Mouse (Mus musculus) limb, embryonic 14.5 days (tissue): ENCODE measurements around the gene Tmem117. TPM values are rescaled to one million over a fixed set of nuclear protein-coding genes. Genes with fewer than 3 reads are reported as not detected.

Source experiments
- ATAC-seq: fragments of 200-750 bp; cut with Nextera tagmentation; 2 replicates; pipeline ENCODE4 v1.8.0; 2017; ENCODE audit warnings: low read depth, moderate number of reproducible peaks, moderate TSS enrichment; ENCODE audit not compliant: low FRiP score
- DNase-seq: peaks from one replicate; pipeline ENCODE4 v3.0.0-alpha.2; 2015; ENCODE audit warnings: low spot score
- H3K27ac ChIP-seq: fragments of 300-500 bp; sonication (generic); replicated peaks from 2 replicates; pipeline ENCODE4 v1.5.1; 2014; ENCODE audit warnings: low read depth, mild to moderate bottlenecking, low read length, moderate library complexity, mixed read lengths
- H3K27me3 ChIP-seq: fragments of 300-500 bp; sonication (generic); 2 replicates; pipeline ENCODE4 v1.6.1; 2014; ENCODE audit warnings: low read length, mixed read lengths; ENCODE audit not compliant: control insufficient read depth, insufficient read depth
- H3K36me3 ChIP-seq: fragments of 300-500 bp; sonication (generic); 2 replicates; pipeline ENCODE4 v1.6.1; 2014; ENCODE audit warnings: mild to moderate bottlenecking, low read length, moderate library complexity, mixed read lengths; ENCODE audit not compliant: control insufficient read depth, insufficient read depth
- H3K4me1 ChIP-seq: fragments of 300-500 bp; sonication (generic); 2 replicates; pipeline ENCODE4 v1.6.1; 2014; ENCODE audit warnings: antibody characterized with exemption, low read length, mixed read lengths; ENCODE audit not compliant: control insufficient read depth, insufficient read depth
- H3K4me2 ChIP-seq: fragments of 300-500 bp; sonication (generic); replicated peaks from 2 replicates; pipeline ENCODE4 v1.6.1; 2014; ENCODE audit warnings: low read depth, mild to moderate bottlenecking, low read length, moderate library complexity; ENCODE audit not compliant: severe bottlenecking
- H3K4me3 ChIP-seq: fragments of 300-500 bp; sonication (generic); replicated peaks from 2 replicates; pipeline ENCODE4 v1.5.1; 2014; ENCODE audit warnings: low read length
- H3K9ac ChIP-seq: fragments of 300-500 bp; sonication (generic); 2 replicates; pipeline ENCODE4 v1.6.1; 2014; ENCODE audit warnings: mild to moderate bottlenecking, low read depth, low read length, moderate library complexity; ENCODE audit not compliant: severe bottlenecking
- H3K9me3 ChIP-seq: fragments of 300-500 bp; sonication (generic); 2 replicates; pipeline ENCODE4 v1.6.1; 2016; ENCODE audit warnings: low read length; ENCODE audit not compliant: control insufficient read depth
- POLR2A ChIP-seq: fragments of 200-500 bp; IDR thresholded peaks from 2 replicates; pipeline ENCODE4 v1.8.0; 2012; ENCODE audit warnings: inconsistent platforms, mild to moderate bottlenecking, moderate library complexity, borderline replicate concordance; ENCODE audit not compliant: insufficient read depth, insufficient read length; ENCODE audit errors: extremely low read depth
- WGBS: fragments of 180-500 bp; shearing (Covaris S2); extraction: QIAGEN DNeasy Blood & Tissue Kit; methylation state at CpG from one replicate; pipeline ENCODE4 v1.1.7; 2014; 5-methylcytosine and 5-hydroxymethylcytosine counted together
- polyA plus RNA-seq, 2 experiments: library from polyadenylated mRNA; depleted of rRNA in 1 of 2; stranded (reverse) in 1 of 2; unstranded in 1 of 2; fragments of >200 nt; fragmentation: Nextera tagmentation in 1 of 2; extraction: Ambion mirVana in 1 of 2; gene quantifications; 2 replicates each; pipeline versions ENCODE4 v1.2.1 to v1.2.3; 2012 to 2014

The Tmem117 gene
- polyA plus RNA-seq, 2 experiments = 1.9 to 5.9 TPM

GRCm38 (mm10) chr15:95068023-95068422 is 439.0 kb downstream of the Tmem117 start:
- no peaks in the 10 kb centered on the region for H3K27me3 ChIP-seq
- TF ChIP-seq POLR2A = no peak

GRCm38 (mm10) chr15:95068799-95069198 is 439.8 kb downstream of the Tmem117 start:
- Histone ChIP-seq H3K9me3 (no peaks in the 10 kb centered on the region), H3K27ac (no peak overlapping the region), H3K27me3 (no peaks in the 10 kb centered on the region), H3K4me1 (no peaks in the 10 kb centered on the region), H3K4me3 (no peak overlapping the region), H3K36me3 (no peaks in the 10 kb centered on the region), H3K4me2 (no peak overlapping the region), H3K9ac (no peak overlapping the region)
- no peak for TF ChIP-seq POLR2A
- no peak for ATAC-seq
- 86% methylated on average over 1 of the region's 1 CpGs for WGBS
- DNase-seq = no peak

More at GRCm38 (mm10) chr15:95068023-95068422, 439.0 kb downstream of the Tmem117 start:
- WGBS = 90% methylated on average over 1 of the region's 1 CpGs
- ATAC-seq (no peak), DNase-seq (no peak)
- no peaks in the 10 kb centered on the region for H3K36me3 ChIP-seq
- H3K27ac ChIP-seq = no peak overlapping the region
- no peaks in the 10 kb centered on the region for H3K4me1 ChIP-seq
- no peaks in the 10 kb centered on the region for H3K9me3 ChIP-seq
- no peak overlapping the region for H3K4me2 ChIP-seq
- no peak overlapping the region for H3K9ac ChIP-seq
- H3K4me3 ChIP-seq = no peak overlapping the region

- Histone ChIP-seq H3K36me3 (no peaks in the 10 kb centered on the region), H3K4me3 (no peak overlapping the region), H3K27me3 (no peaks in the 10 kb centered on the region), H3K27ac (no peak overlapping the region), H3K4me1 (no peaks in the 10 kb centered on the region), H3K9ac (no peak overlapping the region), H3K4me2 (no peak overlapping the region), H3K9me3 (no peaks in the 10 kb centered on the region)
- TF ChIP-seq POLR2A = no peak
- WGBS = 91% methylated on average over 7 of the region's 7 CpGs
- DNase-seq (no peak), ATAC-seq (no peak)
These were observed 441.8 kb downstream of the Tmem117 start for GRCm38 (mm10) chr15:95070881-95071280.

- H3K27ac ChIP-seq = no peak overlapping the region
- DNase-seq = no peak
- H3K4me1 ChIP-seq = no peaks in the 10 kb centered on the region
- H3K9ac ChIP-seq = no peak overlapping the region
- H3K4me2 ChIP-seq = no peak overlapping the region
- TF ChIP-seq POLR2A = no peak
- H3K27me3 ChIP-seq = no peaks in the 10 kb centered on the region
- 86% methylated on average over 12 of the region's 12 CpGs for WGBS
- H3K9me3 ChIP-seq = no peaks in the 10 kb centered on the region
- H3K36me3 ChIP-seq = no peaks in the 10 kb centered on the region
- no peak for ATAC-seq
- no peak overlapping the region for H3K4me3 ChIP-seq
These were observed 446.3 kb downstream of the Tmem117 start for GRCm38 (mm10) chr15:95075356-95075755.

- no peak overlapping the region for H3K4me3 ChIP-seq
- 91% methylated on average over 11 of the region's 11 CpGs for WGBS
- no peaks in the 10 kb centered on the region for H3K36me3 ChIP-seq
- no peak overlapping the region for H3K4me2 ChIP-seq
- ATAC-seq (no peak), DNase-seq (no peak)
- H3K9ac ChIP-seq = no peak overlapping the region
- H3K4me1 ChIP-seq = no peaks in the 10 kb centered on the region
- no peaks in the 10 kb centered on the region for H3K9me3 ChIP-seq
- no peak for TF ChIP-seq POLR2A
- no peak overlapping the region for H3K27ac ChIP-seq
- no peaks in the 10 kb centered on the region for H3K27me3 ChIP-seq
These were observed 452.6 kb downstream of the Tmem117 start for GRCm38 (mm10) chr15:95081654-95082053.

GRCm38 (mm10) chr15:95085962-95086361 is 456.9 kb downstream of the Tmem117 start:
- Histone ChIP-seq H3K36me3 (no peaks in the 10 kb centered on the region), H3K9me3 (no peaks in the 10 kb centered on the region), H3K9ac (no peak overlapping the region), H3K4me1 (no peaks in the 10 kb centered on the region), H3K27me3 (no peaks in the 10 kb centered on the region), H3K4me2 (no peak overlapping the region), H3K27ac (no peak overlapping the region), H3K4me3 (no peak overlapping the region)
- DNase-seq (no peak), ATAC-seq (no peak)
- TF ChIP-seq POLR2A = no peak
- WGBS = 81% methylated on average over 7 of the region's 7 CpGs
